Mouse (Mus musculus) adrenal gland, adult 10 weeks (tissue): ENCODE data around the gene Vmn1r77. TPM values are rescaled to one million over a fixed set of nuclear protein-coding genes. Genes with fewer than 3 reads are reported as not detected.

Source experiments
- polyA plus RNA-seq: library from polyadenylated mRNA; stranded (reverse); fragments of 350-450 nt; fragmentation: Illumina TruSeq; extraction: RNeasy Lipid Tissue Mini Kit (QIAGEN cat#74804); gene quantifications from one replicate; pipeline ENCODE4 v1.2.3, GENCODE M21; 2014; ENCODE audit warnings: low read depth, low replicate concordance

Gene Vmn1r77
- not detected for polyA plus RNA-seq

DNA sequence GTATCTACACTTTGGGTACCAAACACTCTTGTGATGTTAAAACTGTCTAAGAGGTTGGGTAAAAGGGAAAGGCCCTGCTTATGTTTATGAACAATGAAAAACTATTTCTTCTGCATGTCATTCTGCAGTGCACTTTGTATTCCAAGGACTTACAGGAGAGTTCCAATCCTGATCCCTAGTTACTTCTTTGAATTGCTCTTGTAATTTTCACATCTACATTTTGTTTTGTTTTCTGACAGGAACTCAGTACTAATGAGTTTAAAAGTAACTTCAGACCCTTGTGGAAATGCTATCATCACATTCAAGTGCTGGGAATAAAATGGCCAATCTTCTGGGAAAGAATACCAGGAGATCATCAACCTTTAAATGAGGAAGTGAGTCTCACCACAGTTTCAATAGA is at the start of gene Vmn1r77:
TSS of gene Vmn1r77 (plus strand) at position 301 of the 400 bp plus-strand sequence.

Other genes with a start within 250 kb of the Vmn1r77 start
- not detected for gene Vmn1r74, start 202.8 kb upstream of the Vmn1r77 start, polyA plus RNA-seq
- not detected for gene Vmn1r75, start 162.1 kb upstream of the Vmn1r77 start, polyA plus RNA-seq
- gene Vmn1r76, start 98.5 kb upstream of the Vmn1r77 start, polyA plus RNA-seq: not detected
- gene Vmn1r78, start 113.5 kb downstream of the Vmn1r77 start, polyA plus RNA-seq: not detected
- not detected for gene Vmn1r79, start 134.5 kb downstream of the Vmn1r77 start, polyA plus RNA-seq
- not detected for gene Vmn1r80, start 152.5 kb downstream of the Vmn1r77 start, polyA plus RNA-seq
- not detected for gene Vmn1r81, start 231.5 kb downstream of the Vmn1r77 start, polyA plus RNA-seq